Mouse (Mus musculus): ENCODE results near the gene Ghrhr. TPM values are rescaled to one million over a fixed set of nuclear protein-coding genes. Genes with fewer than 3 reads are reported as not detected.

The Ghrhr gene
- total and polyA plus RNA-seq, 2 experiments from 2014 or later = not detected

GRCm38 (mm10) chr6:55332773-55333109 lies 43.4 kb upstream of the Ghrhr start:
- TF ChIP-seq CTCF (IDR thresholded peaks at IDR 0.05; ENCODE audit: low read depth) (no peak), EP300 (IDR thresholded peaks at IDR 0.05; ENCODE audit: low read depth) (no peak)
- peak overlapping the region; percentile 44; the same call in 1 of the 2 replicates for H3K27ac ChIP-seq (ENCODE audit: low read depth)
- H3K9me3 ChIP-seq (replicated peaks; ENCODE audit: control insufficient read depth, low read length) = no peaks in the 10 kb centered on the region
- H3K4me3 ChIP-seq (ENCODE audit: low read depth, low read length) = no peak overlapping the region
- no peaks in the 10 kb centered on the region for H3K36me3 ChIP-seq (replicated peaks; ENCODE audit: control insufficient read depth, insufficient read depth, low read length)
- peaks cover 38% of the 10 kb centered on the region for H3K4me1 ChIP-seq (ENCODE audit: control insufficient read depth, insufficient read depth)
- no peak for ATAC-seq (ENCODE audit: insufficient read depth, low read depth)
- no peak overlapping the region for H3K9ac ChIP-seq (replicated peaks; ENCODE audit: low read depth, low read length)
- no peak for DNase-seq (ENCODE audit: low spot score)
- 44% methylated on average over 6 of the region's 6 CpGs for WGBS
- H3K27me3 ChIP-seq (ENCODE audit: control insufficient read depth, insufficient read depth, low read length) = no peaks in the 10 kb centered on the region
- H3K4me2 ChIP-seq (ENCODE audit: low read depth, low read length) = no peak overlapping the region

GRCm38 (mm10) chr6:55335989-55336514 lies 40.0 kb upstream of the Ghrhr start, which contains the start of gene Aqp1:
TSS of gene Aqp1 (plus strand) at chr6:55336432.
- Histone ChIP-seq H3K4me2 (ENCODE audit: low read depth, low read length) (peak within 1 kb of the TSS; percentile 53), H3K27ac (ENCODE audit: low read depth) (0 out of 2 replicates have a peak within 1 kb of the TSS, but pooled peaks have one; percentile 36), H3K4me1 (ENCODE audit: control insufficient read depth, insufficient read depth) (peaks cover 50% of the 10 kb centered on the region), H3K9me3 (replicated peaks; ENCODE audit: control insufficient read depth, low read length) (no peaks in the 10 kb centered on the region), H3K27me3 (ENCODE audit: control insufficient read depth, insufficient read depth, low read length) (no peaks in the 10 kb centered on the region), H3K9ac (replicated peaks; ENCODE audit: low read depth, low read length) (peak within 1 kb of the TSS; percentile 34; the same call in 1 of the 2 replicates), H3K4me3 (ENCODE audit: low read depth, low read length) (peak within 1 kb of the TSS; percentile 40), H3K36me3 (replicated peaks; ENCODE audit: control insufficient read depth, insufficient read depth, low read length) (no peaks in the 10 kb centered on the region)
- peak; percentile 87 for ATAC-seq (ENCODE audit: insufficient read depth, low read depth)
- peak; percentile 87 for DNase-seq (ENCODE audit: low spot score)
- TF ChIP-seq CTCF (IDR thresholded peaks at IDR 0.05; ENCODE audit: low read depth) (no peak), EP300 (IDR thresholded peaks at IDR 0.05; ENCODE audit: low read depth) (no peak)
- 4% methylated on average over 12 of the region's 12 CpGs for WGBS

- H3K4me3 ChIP-seq (ENCODE audit: low read depth, low read length) = peak overlapping the region; percentile 40
- H3K9me3 ChIP-seq (replicated peaks; ENCODE audit: control insufficient read depth, low read length) = no peaks in the 10 kb centered on the region
- H3K4me2 ChIP-seq (ENCODE audit: low read depth, low read length) = peak overlapping the region; percentile 53
- DNase-seq (ENCODE audit: low spot score) (no peak), ATAC-seq (ENCODE audit: insufficient read depth, low read depth) (no peak)
- H3K4me1 ChIP-seq (ENCODE audit: control insufficient read depth, insufficient read depth) = peaks cover 54% of the 10 kb centered on the region
- 52% methylated on average over 5 of the region's 5 CpGs for WGBS
- no peak for TF ChIP-seq EP300 (IDR thresholded peaks at IDR 0.05; ENCODE audit: low read depth)
- no peak for TF ChIP-seq CTCF (IDR thresholded peaks at IDR 0.05; ENCODE audit: low read depth)
- no peak overlapping the region for H3K27ac ChIP-seq (ENCODE audit: low read depth)
- peak overlapping the region; percentile 34; the same call in 1 of the 2 replicates for H3K9ac ChIP-seq (replicated peaks; ENCODE audit: low read depth, low read length)
- H3K27me3 ChIP-seq (ENCODE audit: control insufficient read depth, insufficient read depth, low read length) = no peaks in the 10 kb centered on the region
- no peaks in the 10 kb centered on the region for H3K36me3 ChIP-seq (replicated peaks; ENCODE audit: control insufficient read depth, insufficient read depth, low read length)
Measured at GRCm38 (mm10) chr6:55337242-55337641, 38.9 kb upstream of the Ghrhr start.

GRCm38 (mm10) chr6:55338077-55338476 lies 38.0 kb upstream of the Ghrhr start:
- peak overlapping the region; percentile 53 for H3K4me2 ChIP-seq (ENCODE audit: low read depth, low read length)
- no peak for DNase-seq (ENCODE audit: low spot score)
- peak overlapping the region; percentile 34; the same call in 1 of the 2 replicates for H3K9ac ChIP-seq (replicated peaks; ENCODE audit: low read depth, low read length)
- H3K9me3 ChIP-seq (replicated peaks; ENCODE audit: control insufficient read depth, low read length) = no peaks in the 10 kb centered on the region
- TF ChIP-seq CTCF (IDR thresholded peaks at IDR 0.05; ENCODE audit: low read depth) (no peak), EP300 (IDR thresholded peaks at IDR 0.05; ENCODE audit: low read depth) (no peak)
- no peak for ATAC-seq (ENCODE audit: insufficient read depth, low read depth)
- no peaks in the 10 kb centered on the region for H3K27me3 ChIP-seq (ENCODE audit: control insufficient read depth, insufficient read depth, low read length)
- 44% methylated on average over 6 of the region's 6 CpGs for WGBS
- peaks cover 49% of the 10 kb centered on the region for H3K4me1 ChIP-seq (ENCODE audit: control insufficient read depth, insufficient read depth)
- peak overlapping the region; percentile 40 for H3K4me3 ChIP-seq (ENCODE audit: low read depth, low read length)
- no peak overlapping the region for H3K27ac ChIP-seq (ENCODE audit: low read depth)
- H3K36me3 ChIP-seq (replicated peaks; ENCODE audit: control insufficient read depth, insufficient read depth, low read length) = no peaks in the 10 kb centered on the region

- ATAC-seq (ENCODE audit: insufficient read depth, low read depth) = no peak
- 55% methylated on average over 9 of the region's 9 CpGs for WGBS
- Histone ChIP-seq H3K36me3 (replicated peaks; ENCODE audit: control insufficient read depth, insufficient read depth, low read length) (no peaks in the 10 kb centered on the region), H3K9ac (replicated peaks; ENCODE audit: low read depth, low read length) (no peak overlapping the region; the same call in 1 of the 2 replicates), H3K4me3 (ENCODE audit: low read depth, low read length) (peak overlapping the region; percentile 40), H3K4me2 (ENCODE audit: low read depth, low read length) (peak overlapping the region; percentile 53), H3K9me3 (replicated peaks; ENCODE audit: control insufficient read depth, low read length) (no peaks in the 10 kb centered on the region), H3K4me1 (ENCODE audit: control insufficient read depth, insufficient read depth) (peaks cover 47% of the 10 kb centered on the region), H3K27me3 (ENCODE audit: control insufficient read depth, insufficient read depth, low read length) (no peaks in the 10 kb centered on the region), H3K27ac (ENCODE audit: low read depth) (no peak overlapping the region)
- TF ChIP-seq EP300 (IDR thresholded peaks at IDR 0.05; ENCODE audit: low read depth) = no peak
- no peak for TF ChIP-seq CTCF (IDR thresholded peaks at IDR 0.05; ENCODE audit: low read depth)
- no peak for DNase-seq (ENCODE audit: low spot score)
Measured at GRCm38 (mm10) chr6:55338934-55339825, 36.9 kb upstream of the Ghrhr start.

Measured in heart, postnatal 0 days (tissue).